Mouse (Mus musculus) E14TG2a.4 (cell line): ENCODE results near the gene Pitpnm1.

Source experiments
- CTCF ChIP-seq: conservative IDR thresholded peaks from 2 replicates; pipeline ENCODE4 v1.5.1; 2014; ENCODE audit warnings: low read length
- NANOG ChIP-seq: IDR thresholded peaks from 2 replicates; pipeline ENCODE4 v1.6.1; 2014; ENCODE audit warnings: borderline replicate concordance, low read length, mixed read lengths

- TF ChIP-seq CTCF, result no peak
- no peak for TF ChIP-seq NANOG
Observed at GRCm38 (mm10) chr19:4097441-4097825, 2.4 kb upstream of the Pitpnm1 start.
